Mouse (Mus musculus): ENCODE data around the gene Zmynd11. TPM values are rescaled to one million over a fixed set of nuclear protein-coding genes. Genes with fewer than 3 reads are reported as not detected.

Gene Zmynd11
- polyA plus RNA-seq, 1 experiment from 2014 or later = 67.1 TPM

GRCm38 (mm10) chr13:9729073-9729472 lies 36.1 kb downstream of the Zmynd11 start:
- no peaks in the 10 kb centered on the region for H3K4me1 ChIP-seq (replicated peaks; ENCODE audit: insufficient read depth, low read length)
- 43% methylated on average over 1 of the region's 1 CpGs for WGBS
- no peak overlapping the region for H3K27ac ChIP-seq
- H3K36me3 ChIP-seq (ENCODE audit: insufficient read depth, low read length) = peaks cover 5% of the 10 kb centered on the region; the same call in 1 of the 2 replicates
- ATAC-seq (replicated peaks; ENCODE audit: low FRiP score, low read depth) = no peak
- no peak for TF ChIP-seq CTCF (IDR thresholded peaks at IDR 0.05; ENCODE audit: low read depth)
- no peaks in the 10 kb centered on the region for H3K27me3 ChIP-seq (ENCODE audit: insufficient read depth, low read length)
- no peak overlapping the region for H3K4me3 ChIP-seq (replicated peaks; ENCODE audit: low read depth, low read length)
- H3K9me3 ChIP-seq (replicated peaks; ENCODE audit: low read length) = no peaks in the 10 kb centered on the region
- H3K4me2 ChIP-seq (ENCODE audit: low read length) = no peak overlapping the region
- no peak for DNase-seq (ENCODE audit: low spot score)
- H3K9ac ChIP-seq (ENCODE audit: low read depth, low read length) = no peak overlapping the region

GRCm38 (mm10) chr13:9715224-9715623 lies 49.9 kb downstream of the Zmynd11 start:
- Histone ChIP-seq H3K27ac (no peak overlapping the region), H3K4me1 (replicated peaks; ENCODE audit: insufficient read depth, low read length) (no peaks in the 10 kb centered on the region), H3K9me3 (replicated peaks; ENCODE audit: low read length) (no peaks in the 10 kb centered on the region), H3K36me3 (ENCODE audit: insufficient read depth, low read length) (peaks cover 5% of the 10 kb centered on the region; the same call in 1 of the 2 replicates), H3K27me3 (ENCODE audit: insufficient read depth, low read length) (no peaks in the 10 kb centered on the region), H3K4me3 (replicated peaks; ENCODE audit: low read depth, low read length) (no peak overlapping the region), H3K4me2 (ENCODE audit: low read length) (no peak overlapping the region), H3K9ac (ENCODE audit: low read depth, low read length) (no peak overlapping the region)
- TF ChIP-seq CTCF (IDR thresholded peaks at IDR 0.05; ENCODE audit: low read depth) = no peak
- ATAC-seq (replicated peaks; ENCODE audit: low FRiP score, low read depth) (no peak), DNase-seq (ENCODE audit: low spot score) (no peak)
- 85% methylated on average over 1 of the region's 1 CpGs for WGBS

- no peak overlapping the region for H3K4me3 ChIP-seq (replicated peaks; ENCODE audit: low read depth, low read length)
- TF ChIP-seq CTCF (IDR thresholded peaks at IDR 0.05; ENCODE audit: low read depth) = no peak
- no peak for ATAC-seq (replicated peaks; ENCODE audit: low FRiP score, low read depth)
Observed at GRCm38 (mm10) chr13:9713462-9714134, 51.5 kb downstream of the Zmynd11 start.

GRCm38 (mm10) chr13:9712971-9713370 lies 52.2 kb downstream of the Zmynd11 start:
- no peaks in the 10 kb centered on the region for H3K36me3 ChIP-seq (ENCODE audit: insufficient read depth, low read length)
- H3K9ac ChIP-seq (ENCODE audit: low read depth, low read length) = no peak overlapping the region
- TF ChIP-seq CTCF (IDR thresholded peaks at IDR 0.05; ENCODE audit: low read depth) = no peak
- H3K27ac ChIP-seq = no peak overlapping the region
- whole genome bisulfite sequencing = 83% methylated on average over 3 of the region's 3 CpGs
- H3K27me3 ChIP-seq (ENCODE audit: insufficient read depth, low read length) = no peaks in the 10 kb centered on the region
- no peak overlapping the region for H3K4me2 ChIP-seq (ENCODE audit: low read length)
- H3K4me3 ChIP-seq (replicated peaks; ENCODE audit: low read depth, low read length) = no peak overlapping the region
- DNase-seq (ENCODE audit: low spot score) (no peak), ATAC-seq (replicated peaks; ENCODE audit: low FRiP score, low read depth) (no peak)
- H3K4me1 ChIP-seq (replicated peaks; ENCODE audit: insufficient read depth, low read length) = no peaks in the 10 kb centered on the region
- no peaks in the 10 kb centered on the region for H3K9me3 ChIP-seq (replicated peaks; ENCODE audit: low read length)

More at GRCm38 (mm10) chr13:9713462-9714134, 51.5 kb downstream of the Zmynd11 start:
- Histone ChIP-seq H3K36me3 (ENCODE audit: insufficient read depth, low read length) (no peaks in the 10 kb centered on the region), H3K9ac (ENCODE audit: low read depth, low read length) (no peak overlapping the region), H3K4me2 (ENCODE audit: low read length) (no peak overlapping the region), H3K27me3 (ENCODE audit: insufficient read depth, low read length) (no peaks in the 10 kb centered on the region), H3K27ac (no peak overlapping the region), H3K9me3 (replicated peaks; ENCODE audit: low read length) (no peaks in the 10 kb centered on the region), H3K4me1 (replicated peaks; ENCODE audit: insufficient read depth, low read length) (no peaks in the 10 kb centered on the region)
- no peak for DNase-seq (ENCODE audit: low spot score)
- WGBS = 86% methylated on average over 6 of the region's 6 CpGs

GRCm38 (mm10) chr13:9712409-9712808 lies 52.7 kb downstream of the Zmynd11 start:
- Histone ChIP-seq H3K4me1 (replicated peaks; ENCODE audit: insufficient read depth, low read length) (no peaks in the 10 kb centered on the region), H3K4me3 (replicated peaks; ENCODE audit: low read depth, low read length) (no peak overlapping the region), H3K4me2 (ENCODE audit: low read length) (no peak overlapping the region), H3K36me3 (ENCODE audit: insufficient read depth, low read length) (0 out of 2 replicates have a peak, but pooled peaks cover 1% of the 10 kb centered on the region), H3K9ac (ENCODE audit: low read depth, low read length) (no peak overlapping the region), H3K27me3 (ENCODE audit: insufficient read depth, low read length) (no peaks in the 10 kb centered on the region), H3K27ac (no peak overlapping the region), H3K9me3 (replicated peaks; ENCODE audit: low read length) (no peaks in the 10 kb centered on the region)
- no peak for ATAC-seq (replicated peaks; ENCODE audit: low FRiP score, low read depth)
- no peak for DNase-seq (ENCODE audit: low spot score)
- 96% methylated on average over 1 of the region's 1 CpGs for WGBS
- TF ChIP-seq CTCF (IDR thresholded peaks at IDR 0.05; ENCODE audit: low read depth) = no peak

GRCm38 (mm10) chr13:9708433-9709240 lies 56.5 kb downstream of the Zmynd11 start:
- H3K4me3 ChIP-seq (replicated peaks; ENCODE audit: low read depth, low read length) = no peak overlapping the region
- H3K4me1 ChIP-seq (replicated peaks; ENCODE audit: insufficient read depth, low read length) = no peaks in the 10 kb centered on the region
- H3K4me2 ChIP-seq (ENCODE audit: low read length) = no peak overlapping the region
- 68% methylated on average over 7 of the region's 7 CpGs for whole genome bisulfite sequencing
- ATAC-seq (replicated peaks; ENCODE audit: low FRiP score, low read depth) (no peak), DNase-seq (ENCODE audit: low spot score) (no peak)
- H3K36me3 ChIP-seq (ENCODE audit: insufficient read depth, low read length) = 0 out of 2 replicates have a peak, but pooled peaks cover 3% of the 10 kb centered on the region
- H3K9ac ChIP-seq (ENCODE audit: low read depth, low read length) = no peak overlapping the region
- H3K27me3 ChIP-seq (ENCODE audit: insufficient read depth, low read length) = no peaks in the 10 kb centered on the region
- no peaks in the 10 kb centered on the region for H3K9me3 ChIP-seq (replicated peaks; ENCODE audit: low read length)
- no peak overlapping the region for H3K27ac ChIP-seq
- TF ChIP-seq CTCF (IDR thresholded peaks at IDR 0.05; ENCODE audit: low read depth) = no peak

Measured in kidney, postnatal 0 days (tissue).